In the genomic region with DNA sequence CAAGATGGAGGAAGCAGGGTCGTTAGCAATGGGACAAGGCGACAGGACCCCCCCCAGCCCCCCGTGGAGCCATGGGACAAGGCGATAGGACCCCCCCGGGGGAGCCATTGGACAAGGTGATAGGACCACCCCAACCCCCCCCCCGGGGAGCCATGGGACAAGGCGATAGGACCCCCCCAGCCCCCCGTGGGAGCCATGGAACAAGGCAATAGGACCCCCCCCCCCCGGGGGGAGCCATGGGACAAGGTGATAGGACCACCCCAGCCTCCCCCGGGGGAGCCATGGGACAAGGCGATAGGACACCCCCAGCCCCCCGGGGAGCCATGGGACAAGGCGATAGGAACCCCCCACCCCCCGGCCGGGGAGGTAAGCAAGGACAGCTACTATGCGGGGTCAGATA, we compare ENCODE assay signal across 24 mouse cellular contexts.
DNase-seq lines count a peak whose midpoint lies in the region; ATAC-seq and TF ChIP-seq lines count a peak whose summit lies in the region.
"Had no signal": no experiment of that assay in that cellular context is flagged by ENCODE, and none has a peak within 500 bp of the region (broad histone marks: within the 10 kb centered on the region; RNA-seq: fewer than 3 reads in every experiment).

No protein-coding gene starts in this region.

- no peaks in the 10 kb centered on the region for H3K36me3 ChIP-seq in forebrain, embryonic 11.5 days (ENCODE audit: control insufficient read depth, insufficient read depth, low read length)
- H3K36me3 ChIP-seq in forebrain, embryonic 15.5 days, result no peaks in the 10 kb centered on the region
- H3K36me3 ChIP-seq in heart, embryonic 12.5 days, result no peaks in the 10 kb centered on the region
- H3K36me3 ChIP-seq in liver, postnatal 0 days (replicated peaks; ENCODE audit: insufficient read depth, low read length), result no peaks in the 10 kb centered on the region
- H3K36me3 ChIP-seq in liver, embryonic 11.5 days (ENCODE audit: control insufficient read depth, insufficient read depth, low read length), result no peaks in the 10 kb centered on the region
- H3K36me3 ChIP-seq: embryonic facial prominence, embryonic 10.5 days; embryonic facial prominence, embryonic 13.5 days; heart, embryonic 10.5 days; hindbrain, embryonic 12.5 days; hindbrain, embryonic 15.5 days had no signal

- H3K9ac ChIP-seq in forebrain, embryonic 11.5 days (ENCODE audit: low read length), result no peak overlapping the region
- H3K9ac ChIP-seq in forebrain, embryonic 15.5 days (replicated peaks), result no peak overlapping the region
- H3K9ac ChIP-seq in heart, embryonic 12.5 days, result no peak overlapping the region
- H3K9ac ChIP-seq in liver, postnatal 0 days (replicated peaks), result no peak overlapping the region
- no peak overlapping the region for H3K9ac ChIP-seq in liver, embryonic 11.5 days (ENCODE audit: low read depth, low read length)
- H3K9ac ChIP-seq: embryonic facial prominence, embryonic 13.5 days; forebrain, embryonic 13.5 days; forebrain, postnatal 0 days; hindbrain, embryonic 12.5 days; hindbrain, embryonic 15.5 days had no signal

- H3K9me3 ChIP-seq in forebrain, embryonic 11.5 days (ENCODE audit: control insufficient read depth, low read length), result no peaks in the 10 kb centered on the region
- H3K9me3 ChIP-seq in forebrain, embryonic 15.5 days, result no peaks in the 10 kb centered on the region
- no peaks in the 10 kb centered on the region for H3K9me3 ChIP-seq in heart, embryonic 12.5 days (replicated peaks)
- no peaks in the 10 kb centered on the region for H3K9me3 ChIP-seq in liver, postnatal 0 days (ENCODE audit: low read length)
- H3K9me3 ChIP-seq in liver, embryonic 11.5 days (ENCODE audit: control insufficient read depth, low read length), result no peaks in the 10 kb centered on the region
- H3K9me3 ChIP-seq: embryonic facial prominence, embryonic 10.5 days; embryonic facial prominence, embryonic 13.5 days; forebrain, embryonic 13.5 days; heart, embryonic 10.5 days; hindbrain, embryonic 12.5 days; hindbrain, embryonic 15.5 days had no signal

- H3K27me3 ChIP-seq in forebrain, embryonic 11.5 days (ENCODE audit: control insufficient read depth, insufficient read depth, low read length), result no peaks in the 10 kb centered on the region
- H3K27me3 ChIP-seq in forebrain, embryonic 15.5 days, result no peaks in the 10 kb centered on the region
- no peaks in the 10 kb centered on the region for H3K27me3 ChIP-seq in heart, embryonic 12.5 days (replicated peaks)
- no peaks in the 10 kb centered on the region for H3K27me3 ChIP-seq in liver, postnatal 0 days (ENCODE audit: insufficient read depth, low read length)
- H3K27me3 ChIP-seq in liver, embryonic 11.5 days (replicated peaks; ENCODE audit: control insufficient read depth, insufficient read depth, low read length), result no peaks in the 10 kb centered on the region
- H3K27me3 ChIP-seq: forebrain, embryonic 13.5 days; hindbrain, embryonic 12.5 days; hindbrain, embryonic 15.5 days had no signal

- H3K4me3 ChIP-seq in forebrain, embryonic 11.5 days (ENCODE audit: low read depth, low read length), result no peak overlapping the region
- H3K4me3 ChIP-seq in forebrain, embryonic 15.5 days, result no peak overlapping the region
- H3K4me3 ChIP-seq in heart, embryonic 12.5 days, result no peak overlapping the region
- H3K4me3 ChIP-seq in liver, postnatal 0 days (ENCODE audit: low read depth, low read length), result no peak overlapping the region
- no peak overlapping the region for H3K4me3 ChIP-seq in liver, embryonic 11.5 days (ENCODE audit: low read depth, low read length)
- H3K4me3 ChIP-seq: embryonic facial prominence, embryonic 10.5 days; embryonic facial prominence, embryonic 13.5 days; erythroblast, embryonic 14.5 days; forebrain, embryonic 13.5 days; gastrocnemius, adult 2 months; heart, adult 2 months; heart, embryonic 10.5 days; hindbrain, embryonic 12.5 days; hindbrain, embryonic 15.5 days had no signal

- DNase-seq in forebrain, embryonic 11.5 days (ENCODE audit: low spot score), result peak; percentile 48
- DNase-seq in heart, adult 11 months, result peak; percentile 74
- peak; percentile 27 for DNase-seq in liver, postnatal 0 days
- DNase-seq in liver, embryonic 11.5 days (ENCODE audit: low spot score), result no peak
- DNase-seq: adrenal gland, adult 8-10 months; adrenal gland, postnatal 25 days; B cell, adult 2 months; cerebellum, adult 11-12 months; cerebellum, adult 8-10 months; cerebellum, postnatal 36 days; embryo, embryonic 11 days; forebrain, postnatal 0 days; gastrocnemius, adult 2 months; heart, adult 2 months had no signal

- WGBS in forebrain, embryonic 11.5 days, result 96% methylated on average over 16 of the region's 16 CpGs
- WGBS in forebrain, embryonic 15.5 days, result 93% methylated on average over 16 of the region's 16 CpGs
- WGBS in heart, embryonic 12.5 days, result 85% methylated on average over 16 of the region's 16 CpGs
- 85% methylated on average over 13 of the region's 16 CpGs for WGBS in liver, postnatal 0 days (ENCODE audit: insufficient replicate concordance)
- WGBS in liver, embryonic 11.5 days, result 87% methylated on average over 16 of the region's 16 CpGs

- no peak for ATAC-seq in forebrain, embryonic 11.5 days (replicated peaks; ENCODE audit: low FRiP score)
- ATAC-seq in forebrain, embryonic 15.5 days (replicated peaks), result no peak
- ATAC-seq in heart, embryonic 12.5 days (ENCODE audit: insufficient number of reproducible peaks, low FRiP score), result no peak
- ATAC-seq in liver, postnatal 0 days, result no peak
- ATAC-seq in liver, embryonic 11.5 days (replicated peaks; ENCODE audit: low FRiP score), result no peak
- ATAC-seq: activated CD4-positive, CD25-positive, alpha-beta regulatory T cell, adult 4 months; forebrain, embryonic 13.5 days; forebrain, postnatal 0 days had no signal

- H3K4me1 ChIP-seq in forebrain, embryonic 11.5 days (replicated peaks; ENCODE audit: control insufficient read depth, insufficient read depth, low read length), result no peaks in the 10 kb centered on the region
- no peaks in the 10 kb centered on the region for H3K4me1 ChIP-seq in forebrain, embryonic 15.5 days
- H3K4me1 ChIP-seq in heart, embryonic 12.5 days (replicated peaks), result peaks cover 9% of the 10 kb centered on the region; the same call in 1 of the 2 replicates
- H3K4me1 ChIP-seq in liver, postnatal 0 days (ENCODE audit: insufficient read depth), result no peaks in the 10 kb centered on the region
- H3K4me1 ChIP-seq in liver, embryonic 11.5 days (replicated peaks; ENCODE audit: control insufficient read depth, insufficient read depth, low read length), result no peaks in the 10 kb centered on the region
- H3K4me1 ChIP-seq: forebrain, embryonic 13.5 days; hindbrain, embryonic 12.5 days; hindbrain, embryonic 15.5 days had no signal

- H3K27ac ChIP-seq in forebrain, embryonic 11.5 days (ENCODE audit: low read depth, low read length), result no peak overlapping the region
- no peak overlapping the region for H3K27ac ChIP-seq in forebrain, embryonic 15.5 days (replicated peaks)
- H3K27ac ChIP-seq in heart, embryonic 12.5 days (ENCODE audit: poor library complexity, severe bottlenecking), result no peak overlapping the region
- no peak overlapping the region for H3K27ac ChIP-seq in liver, postnatal 0 days (ENCODE audit: low read depth)
- no peak overlapping the region for H3K27ac ChIP-seq in liver, embryonic 11.5 days (ENCODE audit: low read depth, low read length)
- H3K27ac ChIP-seq: embryonic facial prominence, embryonic 10.5 days; embryonic facial prominence, embryonic 13.5 days; forebrain, embryonic 13.5 days; gastrocnemius, adult 2 months; heart, adult 2 months; heart, embryonic 10.5 days; hindbrain, embryonic 12.5 days; hindbrain, embryonic 15.5 days had no signal

- TF ChIP-seq CTCF in liver, postnatal 0 days (IDR thresholded peaks at IDR 0.05; ENCODE audit: low read depth), result no peak

- no peak for TF ChIP-seq EP300 in liver, postnatal 0 days (IDR thresholded peaks at IDR 0.05; ENCODE audit: low read depth)

- H3K4me2 ChIP-seq in forebrain, embryonic 11.5 days (ENCODE audit: low read depth, low read length, severe bottlenecking), result no peak overlapping the region
- H3K4me2 ChIP-seq in forebrain, embryonic 15.5 days (replicated peaks), result no peak overlapping the region
- H3K4me2 ChIP-seq in heart, embryonic 12.5 days, result no peak overlapping the region
- H3K4me2 ChIP-seq in liver, postnatal 0 days (ENCODE audit: low read depth, low read length), result no peak overlapping the region
- H3K4me2 ChIP-seq in liver, embryonic 11.5 days, result no peak overlapping the region
- H3K4me2 ChIP-seq: embryonic facial prominence, embryonic 13.5 days; forebrain, embryonic 13.5 days; hindbrain, embryonic 12.5 days; hindbrain, embryonic 15.5 days had no signal
